Mouse (Mus musculus) embryonic facial prominence, embryonic 12.5 days (tissue): ENCODE measurements around the gene Rab17. TPM values are rescaled to one million over a fixed set of nuclear protein-coding genes. Genes with fewer than 3 reads are reported as not detected.
A peak's percentile ranks its signal among the peaks of the same experiment; 100 is the strongest.

ENCODE experiments used
- ATAC-seq: fragments of 200-750 bp; cut with Nextera tagmentation; 2 replicates; pipeline ENCODE4 v1.8.0; 2017; ENCODE audit not compliant: insufficient number of reproducible peaks, insufficient read depth, low FRiP score, low TSS enrichment
- H3K27ac ChIP-seq: fragments of 300-500 bp; sonication (generic); 2 replicates; pipeline ENCODE4 v1.5.1; 2016; ENCODE audit warnings: mild to moderate bottlenecking
- H3K27me3 ChIP-seq: fragments of 300-500 bp; sonication (generic); 2 replicates; pipeline ENCODE4 v1.6.1; 2016; ENCODE audit warnings: mild to moderate bottlenecking, moderate library complexity
- H3K36me3 ChIP-seq: fragments of 300-500 bp; sonication (generic); 2 replicates; pipeline ENCODE4 v1.6.1; 2016; ENCODE audit warnings: mild to moderate bottlenecking
- H3K4me1 ChIP-seq: fragments of 300-500 bp; sonication (generic); 2 replicates; pipeline ENCODE4 v1.6.1; 2016
- H3K4me2 ChIP-seq: fragments of 300-500 bp; sonication (generic); replicated peaks from 2 replicates; pipeline ENCODE4 v1.6.1; 2016; ENCODE audit warnings: mild to moderate bottlenecking, moderate library complexity
- H3K4me3 ChIP-seq: fragments of 300-500 bp; sonication (generic); 2 replicates; pipeline ENCODE4 v1.5.1; 2016; ENCODE audit warnings: mild to moderate bottlenecking
- H3K9ac ChIP-seq: fragments of 300-500 bp; sonication (generic); 2 replicates; pipeline ENCODE4 v1.6.1; 2016; ENCODE audit warnings: mild to moderate bottlenecking, moderate library complexity
- H3K9me3 ChIP-seq: fragments of 300-500 bp; sonication (generic); 2 replicates; pipeline ENCODE4 v1.6.1; 2016; ENCODE audit warnings: mild to moderate bottlenecking, moderate library complexity
- WGBS: fragments of 180-500 bp; shearing (Covaris S2); methylation state at CpG from one replicate; pipeline ENCODE4 v1.1.7; 2016; 5-methylcytosine and 5-hydroxymethylcytosine counted together
- polyA plus RNA-seq: library from polyadenylated mRNA; unstranded; fragments of >200 nt; fragmentation: Nextera tagmentation; extraction: Ambion mirVana; gene quantifications from 2 replicates; pipeline ENCODE4 v1.2.1, GENCODE M21; 2016

Gene Rab17
- polyA plus RNA-seq, 1 experiment from 2014 or later: 0.74 TPM

- no peak for ATAC-seq
- H3K4me3 ChIP-seq: no peak overlapping the region
- no peak overlapping the region for H3K4me2 ChIP-seq
- H3K9ac ChIP-seq: no peak overlapping the region
- H3K27ac ChIP-seq: no peak overlapping the region
- no peaks in the 10 kb centered on the region for H3K4me1 ChIP-seq
- no peaks in the 10 kb centered on the region for H3K27me3 ChIP-seq
- no peaks in the 10 kb centered on the region for H3K9me3 ChIP-seq
- WGBS: 79% methylated on average over 3 of the region's 3 CpGs
- no peaks in the 10 kb centered on the region for H3K36me3 ChIP-seq
Measured at GRCm38 (mm10) chr1:90981346-90981745, 11.9 kb upstream of the Rab17 start.

DNA sequence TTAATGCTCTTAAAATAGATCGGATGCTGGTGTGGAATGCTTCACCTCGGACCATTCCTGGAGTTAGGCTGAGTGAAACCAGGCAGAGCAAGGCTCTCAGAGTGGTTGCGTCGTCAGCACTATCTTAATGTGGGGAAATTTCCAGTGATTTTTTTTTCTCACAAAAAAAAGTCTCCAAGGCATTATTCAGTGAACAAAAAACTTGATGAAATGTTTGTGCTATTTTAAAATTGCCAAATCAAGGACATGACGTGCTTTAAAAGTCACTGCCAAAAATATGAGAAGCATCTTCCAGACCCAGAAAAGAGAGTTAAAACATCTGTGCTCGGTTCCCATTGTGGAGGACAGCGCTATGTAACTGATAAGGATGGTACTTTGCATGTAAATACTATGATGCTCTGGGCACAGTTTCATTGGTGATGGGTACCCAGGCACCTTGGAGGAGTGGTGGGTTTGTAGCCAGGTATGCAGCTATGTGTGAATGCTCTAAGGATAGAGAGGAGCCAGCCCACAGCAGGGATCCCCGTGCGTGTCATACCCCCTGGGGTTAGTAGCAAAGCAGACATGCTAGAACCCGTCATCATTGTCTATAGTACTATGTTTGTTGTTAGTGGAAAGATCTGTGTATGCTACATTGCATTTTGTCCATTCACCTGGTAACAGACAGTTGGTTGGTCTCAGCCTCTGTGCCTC is 11.3 kb upstream of the Rab17 start:
- Histone ChIP-seq H3K27ac (no peak overlapping the region), H3K4me3 (no peak overlapping the region), H3K4me2 (no peak overlapping the region), H3K9ac (no peak overlapping the region), H3K4me1 (no peaks in the 10 kb centered on the region), H3K9me3 (no peaks in the 10 kb centered on the region), H3K36me3 (no peaks in the 10 kb centered on the region), H3K27me3 (no peaks in the 10 kb centered on the region)
- no peak for ATAC-seq
- 75% methylated on average over 10 of the region's 10 CpGs for WGBS

DNA sequence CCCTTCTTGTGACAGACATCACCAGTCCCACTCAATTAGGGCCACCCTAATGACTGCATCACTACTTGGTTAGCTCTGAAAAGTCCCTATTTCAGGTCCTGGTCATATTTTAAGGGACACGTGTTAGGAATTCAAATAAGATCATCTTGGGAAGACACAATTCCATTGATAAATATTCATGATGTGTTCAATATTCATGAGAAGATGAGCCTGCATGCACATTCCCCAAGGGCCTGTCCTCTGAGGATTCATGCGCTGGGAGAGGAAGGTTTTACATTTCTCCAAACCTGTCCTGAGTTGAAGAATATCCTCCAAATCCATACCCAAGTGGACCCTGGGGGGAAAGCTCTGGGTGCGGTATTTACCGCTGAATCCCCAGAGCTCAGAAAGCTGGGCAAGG is 6.5 kb upstream of the Rab17 start:
- Histone ChIP-seq H3K27me3 (no peaks in the 10 kb centered on the region), H3K4me2 (no peak overlapping the region), H3K9me3 (no peaks in the 10 kb centered on the region), H3K27ac (no peak overlapping the region), H3K4me3 (no peak overlapping the region), H3K9ac (no peak overlapping the region), H3K36me3 (no peaks in the 10 kb centered on the region), H3K4me1 (peaks cover 22% of the 10 kb centered on the region)
- 83% methylated on average over 4 of the region's 4 CpGs for WGBS
- ATAC-seq: no peak

DNA sequence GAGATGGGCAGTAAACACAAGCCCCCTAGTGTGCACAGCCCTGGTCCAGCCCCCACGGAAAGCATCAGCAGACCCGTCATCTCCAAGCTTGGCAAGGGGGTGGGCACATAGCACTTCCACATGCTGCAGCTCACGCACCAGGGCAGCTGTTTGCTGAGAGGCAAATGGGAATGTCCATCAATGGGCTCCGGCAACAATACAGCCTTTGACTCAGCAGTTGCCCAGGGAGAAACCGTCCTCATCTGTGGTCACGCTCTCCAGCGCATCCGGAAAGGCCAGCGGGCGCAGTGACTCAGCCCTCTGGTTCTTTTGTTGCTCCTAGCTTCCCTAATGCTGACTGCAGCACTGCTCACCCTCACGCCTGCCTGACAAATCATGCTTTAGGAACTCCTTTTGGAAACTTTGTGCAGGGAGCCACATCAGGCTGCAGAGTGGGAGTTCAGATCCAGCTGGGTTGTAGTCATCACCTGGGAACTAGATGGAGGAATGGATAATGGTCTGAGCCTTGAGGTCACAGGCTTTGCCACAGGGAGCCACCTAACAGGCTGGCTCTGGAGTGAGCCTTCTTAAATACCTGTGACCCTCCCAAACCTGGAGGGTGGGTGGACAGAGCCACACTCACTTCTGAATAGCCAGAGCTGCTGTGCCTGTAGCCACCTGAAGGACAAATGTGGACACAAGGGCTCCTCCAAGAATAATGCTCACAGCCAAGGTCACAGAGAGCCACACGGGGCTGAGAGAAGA is 5.6 kb upstream of the Rab17 start:
- no peaks in the 10 kb centered on the region for H3K36me3 ChIP-seq
- no peak overlapping the region for H3K27ac ChIP-seq
- WGBS: 15% methylated on average over 12 of the region's 12 CpGs
- H3K4me1 ChIP-seq: peaks cover 28% of the 10 kb centered on the region
- H3K9ac ChIP-seq: no peak overlapping the region
- H3K9me3 ChIP-seq: no peaks in the 10 kb centered on the region
- 0 out of 2 replicates have a peak overlapping the region, but pooled peaks have one; percentile 8 for H3K4me2 ChIP-seq
- no peak for ATAC-seq
- H3K27me3 ChIP-seq: no peaks in the 10 kb centered on the region
- H3K4me3 ChIP-seq: no peak overlapping the region

DNA sequence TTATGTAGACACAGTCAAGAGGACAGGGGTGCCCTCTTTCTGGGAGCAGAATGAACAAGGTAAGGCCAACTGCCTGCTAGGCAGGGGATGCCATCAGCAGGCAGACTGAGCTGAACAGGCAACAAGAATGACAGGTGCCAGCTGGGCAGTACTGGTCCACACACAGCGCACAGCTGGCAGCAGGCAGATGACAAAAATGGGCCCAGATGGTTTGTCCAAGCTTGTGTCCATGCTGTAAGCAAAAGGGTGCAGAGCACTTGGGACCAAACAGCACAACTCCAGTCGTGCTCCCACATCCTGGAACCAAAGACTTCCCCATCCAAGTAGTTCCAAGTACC is 4.1 kb upstream of the Rab17 start:
- Histone ChIP-seq H3K27ac (no peak overlapping the region), H3K9me3 (no peaks in the 10 kb centered on the region), H3K9ac (no peak overlapping the region), H3K4me3 (no peak overlapping the region), H3K4me1 (peaks cover 40% of the 10 kb centered on the region), H3K36me3 (no peaks in the 10 kb centered on the region), H3K4me2 (no peak overlapping the region), H3K27me3 (no peaks in the 10 kb centered on the region)
- WGBS: 92% methylated on average over 2 of the region's 2 CpGs
- ATAC-seq: no peak

DNA sequence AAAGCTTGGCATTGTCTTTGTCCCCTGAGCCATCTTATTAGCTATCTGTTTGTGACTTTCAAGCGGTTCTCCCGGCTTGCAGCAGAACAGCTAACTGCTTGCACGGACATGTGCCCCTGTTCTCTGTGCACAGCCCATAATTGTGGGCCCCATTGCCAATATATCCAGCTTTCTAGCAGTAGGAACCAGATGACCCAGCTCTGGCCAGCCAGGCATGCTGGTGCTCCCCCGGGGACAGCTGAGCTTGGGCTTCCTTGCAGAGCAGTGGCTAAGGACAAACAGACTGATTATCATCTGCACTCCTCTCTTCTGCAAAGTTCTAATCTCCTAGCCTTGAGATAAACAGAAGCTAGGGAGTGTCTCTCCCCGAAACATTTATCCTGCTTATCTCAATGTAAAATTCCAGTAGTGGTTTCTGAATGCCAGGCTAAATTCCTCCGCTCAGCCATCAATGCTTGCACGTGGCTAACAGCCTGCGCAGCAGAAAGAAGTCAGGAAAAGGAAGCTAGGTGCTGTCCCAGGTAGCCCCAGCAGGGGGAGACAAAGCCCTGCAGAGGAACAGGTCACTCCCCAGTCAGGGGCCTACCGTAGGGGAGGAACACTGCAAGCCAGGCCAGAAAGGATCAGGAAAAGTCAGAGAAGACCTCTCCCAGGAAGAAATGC is 3.6 kb upstream of the Rab17 start:
- Histone ChIP-seq H3K9ac (peak overlapping the region; percentile 20; the same call in 1 of the 2 replicates), H3K4me3 (no peak overlapping the region), H3K27me3 (no peaks in the 10 kb centered on the region), H3K9me3 (no peaks in the 10 kb centered on the region), H3K4me1 (peaks cover 40% of the 10 kb centered on the region), H3K27ac (peak overlapping the region; percentile 18; the same call in 1 of the 2 replicates), H3K4me2 (peak overlapping the region; percentile 25; the same call in 1 of the 2 replicates), H3K36me3 (no peaks in the 10 kb centered on the region)
- ATAC-seq: peak; percentile 62; the same call in 1 of the 2 replicates
- 10% methylated on average over 9 of the region's 9 CpGs for WGBS

GRCm38 (mm10) chr1:90969881-90970390 is 475 bp upstream of the Rab17 start:
- Histone ChIP-seq H3K4me3 (no peak overlapping the region), H3K9ac (no peak overlapping the region), H3K9me3 (no peaks in the 10 kb centered on the region), H3K36me3 (no peaks in the 10 kb centered on the region), H3K4me1 (peaks cover 36% of the 10 kb centered on the region), H3K4me2 (no peak overlapping the region), H3K27me3 (no peaks in the 10 kb centered on the region), H3K27ac (no peak overlapping the region)
- WGBS: 77% methylated on average over 10 of the region's 10 CpGs
- no peak for ATAC-seq

- ATAC-seq: no peak
- WGBS: 81% methylated on average over 4 of the region's 4 CpGs
- no peak overlapping the region for H3K27ac ChIP-seq
- H3K9me3 ChIP-seq: no peaks in the 10 kb centered on the region
- no peak overlapping the region for H3K4me3 ChIP-seq
- no peaks in the 10 kb centered on the region for H3K27me3 ChIP-seq
- H3K9ac ChIP-seq: no peak overlapping the region
- H3K4me2 ChIP-seq: no peak overlapping the region
- H3K36me3 ChIP-seq: no peaks in the 10 kb centered on the region
- H3K4me1 ChIP-seq: peaks cover 35% of the 10 kb centered on the region
Measured at GRCm38 (mm10) chr1:90968649-90969048, 812 bp downstream of the Rab17 start.

DNA sequence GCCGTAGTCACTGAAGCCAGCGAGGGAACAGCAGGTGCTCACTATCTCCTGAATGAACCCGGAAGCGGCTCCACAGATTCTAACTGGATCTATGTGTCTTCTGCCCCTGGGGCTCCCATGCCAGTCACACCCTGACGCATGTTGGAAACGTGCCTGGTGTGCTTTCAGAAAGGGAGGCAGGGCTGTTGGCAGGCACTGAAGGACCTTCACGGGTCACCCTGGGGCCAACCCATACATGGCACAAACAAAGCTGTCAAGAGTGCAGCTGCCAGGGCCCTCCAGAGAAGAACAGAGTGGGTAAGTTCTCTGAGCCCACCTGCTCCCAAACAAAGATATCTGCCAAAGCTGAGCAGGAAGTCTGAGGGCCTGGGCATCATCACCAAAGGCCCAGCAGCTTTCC is 1.9 kb downstream of the Rab17 start:
- Histone ChIP-seq H3K4me2 (no peak overlapping the region), H3K4me3 (no peak overlapping the region), H3K27me3 (no peaks in the 10 kb centered on the region), H3K27ac (no peak overlapping the region), H3K9ac (no peak overlapping the region), H3K36me3 (no peaks in the 10 kb centered on the region), H3K4me1 (peaks cover 37% of the 10 kb centered on the region), H3K9me3 (no peaks in the 10 kb centered on the region)
- no peak for ATAC-seq
- 76% methylated on average over 7 of the region's 7 CpGs for WGBS

DNA sequence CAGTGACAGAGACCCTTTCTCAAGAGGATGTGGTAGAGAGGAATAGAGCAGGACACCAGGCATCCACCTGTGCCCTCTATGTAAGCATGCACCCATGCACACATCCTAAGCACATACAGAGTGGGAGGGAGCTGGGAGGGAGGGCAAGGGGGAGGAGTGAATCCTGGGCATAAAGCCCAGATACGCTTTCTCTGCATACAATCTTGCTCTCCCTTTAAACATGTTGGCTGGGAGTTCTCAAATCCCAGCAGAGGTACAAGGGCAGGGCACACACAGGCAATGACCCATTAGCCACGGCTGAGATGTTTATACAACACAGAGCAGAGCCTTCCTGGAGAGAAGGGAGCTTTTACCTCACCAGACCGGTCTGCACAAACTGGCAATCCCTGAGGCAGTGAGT is 6.5 kb downstream of the Rab17 start:
- no peak overlapping the region for H3K27ac ChIP-seq
- H3K4me2 ChIP-seq: no peak overlapping the region
- 9% methylated on average over 3 of the region's 3 CpGs for WGBS
- H3K4me3 ChIP-seq: no peak overlapping the region
- H3K27me3 ChIP-seq: no peaks in the 10 kb centered on the region; the same call in 1 of the 2 replicates
- no peak overlapping the region for H3K9ac ChIP-seq
- H3K9me3 ChIP-seq: no peaks in the 10 kb centered on the region
- peaks cover 15% of the 10 kb centered on the region; the same call in 1 of the 2 replicates for H3K4me1 ChIP-seq
- peak; percentile 61; the same call in 1 of the 2 replicates for ATAC-seq
- H3K36me3 ChIP-seq: no peaks in the 10 kb centered on the region

DNA sequence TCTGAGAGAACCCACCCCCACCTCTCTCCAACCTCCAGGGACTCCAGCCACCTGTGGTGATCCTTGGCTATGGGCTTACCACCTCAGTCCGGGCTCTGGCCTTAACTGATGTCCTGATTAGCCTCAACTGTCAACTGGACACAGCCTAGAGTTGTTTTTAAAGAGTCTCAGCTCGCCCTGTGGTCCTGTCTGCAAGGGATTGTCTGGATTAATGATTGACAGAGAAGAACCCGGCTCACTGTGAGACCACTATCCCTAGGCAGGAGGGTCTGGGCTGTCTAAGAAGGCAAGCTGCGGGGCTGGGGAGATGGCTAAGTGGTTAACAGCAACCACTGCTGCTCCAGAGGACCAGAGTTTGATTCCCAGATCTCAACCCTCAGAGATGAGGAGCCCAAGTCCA is 6.9 kb downstream of the Rab17 start:
- ATAC-seq: no peak
- 36% methylated on average over 4 of the region's 4 CpGs for WGBS

More for the DNA sequence above, 6.9 kb downstream of the Rab17 start:
- no peak overlapping the region for H3K4me3 ChIP-seq
- no peak overlapping the region for H3K4me2 ChIP-seq
- no peaks in the 10 kb centered on the region for H3K36me3 ChIP-seq
- H3K9ac ChIP-seq: no peak overlapping the region
- no peaks in the 10 kb centered on the region; the same call in 1 of the 2 replicates for H3K27me3 ChIP-seq
- no peak overlapping the region for H3K27ac ChIP-seq
- peaks cover 15% of the 10 kb centered on the region; the same call in 1 of the 2 replicates for H3K4me1 ChIP-seq
- H3K9me3 ChIP-seq: no peaks in the 10 kb centered on the region
